Mouse (Mus musculus) myocyte (in vitro differentiated cells): ENCODE data around the gene Syt1.

Experiments used
- CEBPB ChIP-seq: IDR thresholded peaks from 2 replicates; pipeline ENCODE4 v1.6.1; 2011; ENCODE audit warnings: mild to moderate bottlenecking, moderate library complexity; ENCODE audit not compliant: poor library complexity, insufficient read depth, severe bottlenecking
- E2F4 ChIP-seq: IDR thresholded peaks from one replicate; pipeline ENCODE4 v1.6.1; 2011; ENCODE audit warnings: mild to moderate bottlenecking, control low read depth, moderate library complexity; ENCODE audit not compliant: insufficient read depth
- POLR2A ChIP-seq: IDR thresholded peaks from one replicate; pipeline ENCODE4 v1.6.1; 2011; ENCODE audit warnings: low read depth, mild to moderate bottlenecking, control low read depth, moderate library complexity; ENCODE audit not compliant: insufficient read length
- SRF ChIP-seq: IDR thresholded peaks from one replicate; pipeline ENCODE4 v1.6.1; 2011; ENCODE audit warnings: low read depth; ENCODE audit not compliant: control insufficient read depth, insufficient read length
- TCF12 ChIP-seq: IDR thresholded peaks from one replicate; pipeline ENCODE4 v1.6.1; 2011; ENCODE audit warnings: mild to moderate bottlenecking, control low read depth; ENCODE audit not compliant: poor library complexity, insufficient read depth, severe bottlenecking
- USF1 ChIP-seq: IDR thresholded peaks from one replicate; pipeline ENCODE4 v1.6.1; 2011; ENCODE audit warnings: low read depth, mild to moderate bottlenecking, control low read depth, moderate library complexity

GRCm38 (mm10) chr10:108504128-108504870 is 506.5 kb downstream of the Syt1 start:
- TF ChIP-seq CEBPB (no peak), POLR2A (no peak), SRF (no peak), USF1 (no peak), TCF12 (no peak), E2F4 (no peak)
